Mouse (Mus musculus): ENCODE data around the gene Cd8b1. TPM values are rescaled to one million over a fixed set of nuclear protein-coding genes. Genes with fewer than 3 reads are reported as not detected.

The Cd8b1 gene
- polyA plus RNA-seq (2015; fragmentation: Nextera tagmentation; extraction: Ambion mirVana): not detected in 2 replicates

GRCm38 (mm10) chr6:71322491-71322921, at the start of gene Cd8b1:
Gene Cd8b1 (plus strand): TSS chr6:71322788.
- H3K4me2 ChIP-seq: no peak within 1 kb of the TSS
- no peak within 1 kb of the TSS for H3K27ac ChIP-seq
- ATAC-seq (ENCODE audit: insufficient number of reproducible peaks, low FRiP score, low TSS enrichment, low read depth): no peak
- 89% methylated on average over 7 of the region's 7 CpGs for WGBS
- no peak within 1 kb of the TSS for H3K4me3 ChIP-seq
- H3K9ac ChIP-seq: no peak within 1 kb of the TSS
- H3K4me1 ChIP-seq: no peaks in the 10 kb centered on the region
- no peaks in the 10 kb centered on the region for H3K36me3 ChIP-seq
- no peaks in the 10 kb centered on the region for H3K9me3 ChIP-seq
- no peaks in the 10 kb centered on the region for H3K27me3 ChIP-seq

DNA sequence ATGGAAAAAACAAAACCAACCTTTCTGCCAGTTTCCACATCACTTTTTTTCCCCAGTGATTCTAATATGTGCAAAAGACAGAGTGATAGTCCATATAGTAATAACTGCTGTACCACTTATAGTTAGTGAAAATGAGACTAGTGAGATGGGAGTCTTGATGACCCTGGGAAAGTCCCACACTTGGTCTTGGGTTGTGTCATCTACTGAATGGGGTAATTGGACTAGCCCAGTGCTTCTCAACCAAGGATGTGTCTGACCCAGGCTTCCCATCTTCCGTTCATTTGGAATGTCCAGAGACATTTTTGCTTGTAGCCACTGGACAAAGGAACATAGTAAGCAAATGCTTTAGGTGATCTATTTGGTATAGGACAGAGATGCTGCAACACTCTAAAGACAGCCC, 48.9 kb upstream of the Cd8b1 start:
- 95% methylated on average over 1 of the region's 1 CpGs for WGBS
- Histone ChIP-seq H3K4me1 (peaks cover 12% of the 10 kb centered on the region), H3K4me3 (no peak overlapping the region)

GRCm38 (mm10) chr6:71274621-71275020, 48.0 kb upstream of the Cd8b1 start:
- Histone ChIP-seq H3K4me3 (no peak overlapping the region), H3K27me3 (no peaks in the 10 kb centered on the region), H3K27ac (no peak overlapping the region), H3K4me2 (no peak overlapping the region), H3K9me3 (no peaks in the 10 kb centered on the region), H3K4me1 (peaks cover 12% of the 10 kb centered on the region), H3K9ac (no peak overlapping the region), H3K36me3 (no peaks in the 10 kb centered on the region)
- ATAC-seq (ENCODE audit: insufficient number of reproducible peaks, low FRiP score, low TSS enrichment, low read depth): no peak
- WGBS: 82% methylated on average over 1 of the region's 1 CpGs

More for the DNA sequence above, 48.9 kb upstream of the Cd8b1 start:
- no peak for ATAC-seq (ENCODE audit: insufficient number of reproducible peaks, low FRiP score, low TSS enrichment, low read depth)
- Histone ChIP-seq H3K36me3 (no peaks in the 10 kb centered on the region), H3K4me2 (no peak overlapping the region), H3K9me3 (no peaks in the 10 kb centered on the region), H3K27ac (no peak overlapping the region), H3K27me3 (no peaks in the 10 kb centered on the region), H3K9ac (no peak overlapping the region)

DNA sequence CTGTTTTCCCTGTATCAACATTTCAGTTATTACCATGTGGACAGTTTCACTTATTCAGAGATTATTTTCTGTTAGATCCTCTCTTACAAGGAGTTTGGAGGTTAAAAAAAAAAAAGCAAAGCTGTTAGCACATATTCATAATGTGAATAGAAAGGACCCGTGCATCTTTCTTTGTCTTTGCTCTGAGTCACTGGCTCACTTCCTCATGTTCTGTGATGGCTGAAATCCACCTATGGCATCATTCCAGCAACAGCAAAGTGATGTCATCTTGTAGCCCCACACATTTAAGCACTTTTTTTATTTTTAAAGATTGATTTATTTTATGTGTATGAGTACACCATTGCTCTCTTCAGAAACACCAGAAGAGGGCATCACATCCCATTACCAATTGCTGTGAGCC, 43.2 kb upstream of the Cd8b1 start:
- Histone ChIP-seq H3K9ac (no peak overlapping the region), H3K27ac (no peak overlapping the region), H3K4me1 (no peaks in the 10 kb centered on the region), H3K4me3 (no peak overlapping the region), H3K4me2 (no peak overlapping the region), H3K9me3 (no peaks in the 10 kb centered on the region), H3K36me3 (peaks cover 5% of the 10 kb centered on the region), H3K27me3 (no peaks in the 10 kb centered on the region)
- ATAC-seq (ENCODE audit: insufficient number of reproducible peaks, low FRiP score, low TSS enrichment, low read depth): no peak
- WGBS: 71% methylated on average over 1 of the region's 1 CpGs

DNA sequence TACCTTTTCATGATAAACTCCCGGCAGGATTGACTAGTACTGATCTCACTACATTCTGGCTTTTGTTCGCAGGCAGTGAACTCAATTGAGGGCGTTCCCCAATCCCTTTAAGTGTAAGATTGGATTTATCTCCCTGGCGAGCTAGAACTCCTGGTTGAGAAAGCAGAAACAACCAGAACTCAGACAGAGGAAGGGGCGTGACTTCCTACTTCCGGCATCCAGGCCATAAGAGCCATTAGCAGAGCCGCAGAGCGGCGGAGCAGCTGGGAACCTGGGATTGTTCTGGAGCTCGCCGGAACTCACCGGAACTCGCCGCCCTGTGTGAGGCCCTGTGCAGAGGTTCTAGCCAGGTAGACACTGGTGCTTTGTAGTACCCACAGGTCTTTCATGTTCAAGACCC, 29.1 kb upstream of the Cd8b1 start:
- Histone ChIP-seq H3K9me3 (no peaks in the 10 kb centered on the region), H3K4me1 (no peaks in the 10 kb centered on the region), H3K4me3 (no peak overlapping the region), H3K4me2 (no peak overlapping the region), H3K27ac (no peak overlapping the region), H3K36me3 (no peaks in the 10 kb centered on the region), H3K27me3 (no peaks in the 10 kb centered on the region), H3K9ac (no peak overlapping the region)
- no peak for ATAC-seq (ENCODE audit: insufficient number of reproducible peaks, low FRiP score, low TSS enrichment, low read depth)
- WGBS: 92% methylated on average over 14 of the region's 14 CpGs

DNA sequence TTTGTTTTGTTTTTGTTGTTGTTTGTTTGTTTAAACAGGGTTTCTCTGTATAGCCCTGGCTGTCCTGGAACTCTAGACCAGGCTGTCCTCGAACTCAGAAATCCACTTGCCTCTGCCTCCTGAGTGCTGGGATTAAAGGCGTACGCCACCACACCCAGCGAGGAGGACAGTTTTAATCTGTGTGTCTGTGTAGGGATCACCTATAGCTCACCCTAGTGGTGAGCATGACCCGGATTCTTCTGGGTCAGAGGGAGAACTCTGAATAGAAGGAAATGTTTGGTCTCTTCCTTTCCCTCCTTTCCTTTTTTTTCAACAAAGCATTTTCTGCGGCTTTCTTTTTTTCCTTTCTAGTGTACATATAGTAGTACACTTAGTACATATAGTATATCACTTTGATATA, 27.3 kb upstream of the Cd8b1 start:
- no peak overlapping the region for H3K4me2 ChIP-seq
- no peaks in the 10 kb centered on the region for H3K9me3 ChIP-seq
- H3K27ac ChIP-seq: no peak overlapping the region
- no peak overlapping the region for H3K9ac ChIP-seq
- H3K27me3 ChIP-seq: no peaks in the 10 kb centered on the region
- 78% methylated on average over 6 of the region's 6 CpGs for WGBS
- H3K4me1 ChIP-seq: no peaks in the 10 kb centered on the region
- no peak overlapping the region for H3K4me3 ChIP-seq
- ATAC-seq (ENCODE audit: insufficient number of reproducible peaks, low FRiP score, low TSS enrichment, low read depth): no peak
- H3K36me3 ChIP-seq: no peaks in the 10 kb centered on the region

DNA sequence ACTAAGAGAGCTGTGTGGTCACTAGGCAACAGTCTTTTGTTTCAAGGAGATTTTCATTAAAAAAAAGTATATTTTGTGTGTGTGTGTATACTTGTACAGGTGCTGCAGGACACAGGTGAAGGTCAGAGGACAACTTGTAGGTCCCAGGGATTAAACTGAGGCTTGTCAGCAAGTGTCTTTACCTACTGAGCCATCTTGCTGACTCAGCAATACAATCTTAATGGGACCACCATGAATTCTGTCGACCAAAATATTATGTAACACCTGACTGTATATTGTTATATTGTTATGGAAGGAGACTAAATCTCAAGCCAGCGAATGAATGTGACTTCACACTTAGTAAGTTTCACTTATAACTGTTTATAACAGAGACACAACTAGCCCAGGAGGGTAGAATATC, 24.5 kb upstream of the Cd8b1 start:
- H3K4me2 ChIP-seq: no peak overlapping the region
- H3K36me3 ChIP-seq: no peaks in the 10 kb centered on the region
- H3K27ac ChIP-seq: no peak overlapping the region
- H3K4me1 ChIP-seq: no peaks in the 10 kb centered on the region
- H3K9me3 ChIP-seq: no peaks in the 10 kb centered on the region
- H3K27me3 ChIP-seq: no peaks in the 10 kb centered on the region
- WGBS: 71% methylated on average over 2 of the region's 2 CpGs
- ATAC-seq (ENCODE audit: insufficient number of reproducible peaks, low FRiP score, low TSS enrichment, low read depth): no peak
- no peak overlapping the region for H3K4me3 ChIP-seq
- H3K9ac ChIP-seq: no peak overlapping the region

DNA sequence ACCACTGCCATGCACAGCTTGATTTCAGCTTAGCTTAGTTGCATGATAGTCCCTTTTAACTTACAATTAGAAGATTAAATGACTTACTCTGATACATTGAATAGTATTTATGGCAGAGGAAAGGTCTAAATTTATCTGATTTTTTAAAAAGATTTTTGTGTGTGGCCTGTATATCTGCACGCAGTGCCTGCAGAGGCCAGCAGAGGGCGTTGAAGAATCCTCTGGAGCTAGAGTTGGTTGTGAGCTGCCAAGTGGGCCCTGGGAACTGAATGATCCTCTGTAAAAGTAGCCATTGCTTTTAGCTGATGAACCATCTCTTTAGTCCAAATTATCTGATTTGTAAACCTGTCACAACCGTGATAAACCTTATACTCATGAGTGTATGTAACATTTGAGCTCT, 23.8 kb upstream of the Cd8b1 start:
- ATAC-seq (ENCODE audit: insufficient number of reproducible peaks, low FRiP score, low TSS enrichment, low read depth): no peak
- H3K4me1 ChIP-seq: no peaks in the 10 kb centered on the region
- WGBS: 41% methylated on average over 3 of the region's 3 CpGs
- no peak overlapping the region for H3K27ac ChIP-seq
- H3K4me2 ChIP-seq: no peak overlapping the region
- H3K9ac ChIP-seq: no peak overlapping the region
- H3K27me3 ChIP-seq: no peaks in the 10 kb centered on the region
- no peak overlapping the region for H3K4me3 ChIP-seq
- H3K36me3 ChIP-seq: no peaks in the 10 kb centered on the region
- H3K9me3 ChIP-seq: no peaks in the 10 kb centered on the region

GRCm38 (mm10) chr6:71302097-71302731, 20.4 kb upstream of the Cd8b1 start:
- no peak overlapping the region for H3K4me3 ChIP-seq
- H3K36me3 ChIP-seq: no peaks in the 10 kb centered on the region
- no peak overlapping the region for H3K9ac ChIP-seq
- no peak overlapping the region for H3K4me2 ChIP-seq
- no peaks in the 10 kb centered on the region for H3K4me1 ChIP-seq
- no peak overlapping the region for H3K27ac ChIP-seq
- WGBS: 52% methylated on average over 6 of the region's 6 CpGs
- no peaks in the 10 kb centered on the region for H3K27me3 ChIP-seq
- ATAC-seq (ENCODE audit: insufficient number of reproducible peaks, low FRiP score, low TSS enrichment, low read depth): no peak
- no peaks in the 10 kb centered on the region for H3K9me3 ChIP-seq

DNA sequence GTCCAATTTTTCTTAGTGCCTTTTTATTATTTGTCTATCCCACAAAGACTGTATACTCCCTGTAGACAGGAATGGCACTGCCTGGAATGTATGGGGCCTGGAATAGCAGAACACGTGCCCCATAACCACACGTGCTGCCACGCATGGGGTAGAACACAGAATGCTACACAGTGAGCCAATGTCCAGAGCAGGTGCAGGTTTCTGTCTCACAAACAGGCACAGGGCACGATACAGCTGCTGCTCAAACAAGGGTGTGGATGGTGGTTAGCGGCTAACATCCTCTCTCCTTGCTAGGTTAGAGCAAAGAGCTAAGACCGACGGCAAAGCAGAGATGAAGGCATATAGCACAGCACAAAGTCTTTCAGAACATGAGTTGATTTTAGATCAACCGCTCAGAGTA, 15.1 kb upstream of the Cd8b1 start:
- no peaks in the 10 kb centered on the region for H3K9me3 ChIP-seq
- no peak overlapping the region for H3K27ac ChIP-seq
- ATAC-seq (ENCODE audit: insufficient number of reproducible peaks, low FRiP score, low TSS enrichment, low read depth): no peak
- no peaks in the 10 kb centered on the region for H3K4me1 ChIP-seq
- 85% methylated on average over 8 of the region's 8 CpGs for WGBS
- no peak overlapping the region for H3K9ac ChIP-seq
- no peak overlapping the region for H3K4me3 ChIP-seq
- H3K36me3 ChIP-seq: no peaks in the 10 kb centered on the region
- no peaks in the 10 kb centered on the region for H3K27me3 ChIP-seq
- no peak overlapping the region for H3K4me2 ChIP-seq

DNA sequence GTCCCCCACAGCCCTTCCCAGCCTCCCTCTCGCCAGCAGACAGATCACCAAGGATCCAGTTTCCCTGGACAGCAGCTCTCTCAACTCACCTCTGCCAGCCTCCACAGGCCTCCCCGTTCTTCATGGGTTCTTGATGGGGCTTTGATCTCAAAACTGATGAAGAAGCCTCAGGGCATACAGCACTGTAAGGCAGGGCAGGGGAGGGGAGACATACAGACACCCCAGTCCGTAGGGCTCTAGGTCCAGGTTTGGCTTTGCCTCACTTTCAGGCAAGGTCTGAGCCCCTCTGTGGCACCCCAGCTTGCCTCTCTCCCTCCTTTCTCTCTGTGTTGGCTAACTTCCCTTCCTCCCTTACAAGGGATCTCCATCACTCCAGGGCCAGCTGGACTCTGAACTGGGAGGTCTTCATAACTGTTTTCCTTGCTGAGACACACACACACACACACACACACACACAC, 733 bp upstream of the Cd8b1 start, which contains the start of gene Smyd1:
Gene Smyd1, minus strand, starts transcription at position 408 of the 458 bp plus-strand sequence.
- no peak for ATAC-seq (ENCODE audit: insufficient number of reproducible peaks, low FRiP score, low TSS enrichment, low read depth)
- no peaks in the 10 kb centered on the region for H3K4me1 ChIP-seq
- WGBS: 52% methylated on average over 3 of the region's 3 CpGs

DNA sequence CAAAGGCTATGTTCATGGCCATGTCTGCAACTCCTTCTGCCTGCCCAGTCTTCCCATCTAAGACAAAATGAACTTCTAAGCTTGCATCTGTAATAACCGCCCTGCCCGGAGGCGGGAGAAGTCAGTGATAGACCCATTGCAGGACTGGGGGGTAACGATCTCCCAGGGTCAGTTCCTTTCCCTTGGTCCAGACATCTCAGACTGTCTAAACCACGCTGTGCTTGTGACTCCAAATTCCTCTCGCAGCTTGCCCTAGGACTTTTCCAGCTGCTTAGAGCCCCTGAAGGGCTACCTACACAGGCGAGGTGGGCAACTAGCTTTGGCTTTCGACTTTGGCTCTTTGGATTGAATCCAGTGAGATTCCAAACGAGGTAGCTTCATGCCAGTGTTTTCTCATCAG, 2.2 kb downstream of the Cd8b1 start:
- Histone ChIP-seq H3K4me3 (no peak overlapping the region), H3K4me1 (no peaks in the 10 kb centered on the region), H3K9ac (no peak overlapping the region), H3K9me3 (no peaks in the 10 kb centered on the region), H3K27ac (no peak overlapping the region), H3K27me3 (no peaks in the 10 kb centered on the region), H3K36me3 (no peaks in the 10 kb centered on the region), H3K4me2 (no peak overlapping the region)
- 87% methylated on average over 9 of the region's 9 CpGs for WGBS
- ATAC-seq (ENCODE audit: insufficient number of reproducible peaks, low FRiP score, low TSS enrichment, low read depth): no peak

More for the DNA sequence above, 733 bp upstream of the Cd8b1 start, which contains the start of gene Smyd1:
- H3K27me3 ChIP-seq: no peaks in the 10 kb centered on the region
- no peaks in the 10 kb centered on the region for H3K9me3 ChIP-seq
- no peak within 1 kb of the TSS for H3K4me3 ChIP-seq
- H3K4me2 ChIP-seq: no peak within 1 kb of the TSS
- no peak within 1 kb of the TSS for H3K9ac ChIP-seq
- no peak within 1 kb of the TSS for H3K27ac ChIP-seq
- H3K36me3 ChIP-seq: no peaks in the 10 kb centered on the region

GRCm38 (mm10) chr6:71329881-71330280, 7.3 kb downstream of the Cd8b1 start:
- Histone ChIP-seq H3K9me3 (no peaks in the 10 kb centered on the region), H3K4me1 (no peaks in the 10 kb centered on the region), H3K4me2 (no peak overlapping the region), H3K9ac (no peak overlapping the region), H3K27ac (no peak overlapping the region), H3K4me3 (no peak overlapping the region), H3K36me3 (no peaks in the 10 kb centered on the region), H3K27me3 (no peaks in the 10 kb centered on the region)
- 83% methylated on average over 6 of the region's 6 CpGs for WGBS
- ATAC-seq (ENCODE audit: insufficient number of reproducible peaks, low FRiP score, low TSS enrichment, low read depth): no peak

Measured in limb, embryonic 15.5 days (tissue).